Mouse (Mus musculus) left cerebral cortex, postnatal 4 days (tissue): ENCODE data around the gene Ppfibp1. TPM values are rescaled to one million over a fixed set of nuclear protein-coding genes. Genes with fewer than 3 reads are reported as not detected.
A peak's percentile ranks its signal among the peaks of the same experiment; 100 is the strongest.
"Not testable (repeated sequence)": the region's sequence is repeated elsewhere in the genome, so short reads cannot be mapped to it uniquely, and the experiment has no call there.

Source experiments
- DNase-seq: peaks from one replicate; pipeline ENCODE4 v3.0.0-alpha.2; 2022
- intact Hi-C: fragments of 180-260 bp; cut with DNase I; formaldehyde crosslinking; loops from one replicate; pipeline ENCODE4 v1.15.1; 2025
- total RNA-seq, 2 experiments: library from RNA; stranded (reverse); gene quantifications; 2 replicates each; pipeline ENCODE4 v1.2.3; 2021

The Ppfibp1 gene
- 100 to 1,000 TPM; 106 to 114 TPM for total RNA-seq

- intact Hi-C loops: no loop called here
Measured at GRCm38 (mm10) chr6:146887958-146888659, at the start of gene Ppfibp1. Gene Ppfibp1, plus strand, starts transcription at chr6:146888487.

DNA sequence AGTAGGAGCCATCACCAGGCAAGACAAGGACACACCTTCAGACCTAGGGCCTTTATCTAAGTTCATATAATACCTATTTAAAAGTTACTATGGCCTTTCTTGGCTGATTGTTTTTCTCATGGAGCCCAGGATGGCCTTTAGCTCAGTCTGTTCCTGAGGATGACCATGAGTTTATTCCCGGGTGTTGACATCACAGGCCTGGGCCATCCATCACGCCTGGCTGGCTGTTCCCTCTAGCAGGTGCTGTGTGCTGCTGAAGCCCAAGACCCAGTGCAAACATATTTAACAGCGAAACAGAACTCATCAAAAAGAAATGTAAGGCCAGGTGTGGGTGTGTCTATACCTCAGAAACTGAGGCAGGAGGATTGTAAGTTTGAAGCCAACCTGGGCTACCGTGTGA lies 49.4 kb upstream of the Ppfibp1 start:
- intact Hi-C loops: loop anchor here (10.0 kb wide), 2 partner anchors 126 to 156 kb away; no protein-coding TSS in a partner anchor
- no peak for DNase-seq

More at GRCm38 (mm10) chr6:146887958-146888659, at the start of gene Ppfibp1:
- DNase-seq: peak; percentile 89

DNA sequence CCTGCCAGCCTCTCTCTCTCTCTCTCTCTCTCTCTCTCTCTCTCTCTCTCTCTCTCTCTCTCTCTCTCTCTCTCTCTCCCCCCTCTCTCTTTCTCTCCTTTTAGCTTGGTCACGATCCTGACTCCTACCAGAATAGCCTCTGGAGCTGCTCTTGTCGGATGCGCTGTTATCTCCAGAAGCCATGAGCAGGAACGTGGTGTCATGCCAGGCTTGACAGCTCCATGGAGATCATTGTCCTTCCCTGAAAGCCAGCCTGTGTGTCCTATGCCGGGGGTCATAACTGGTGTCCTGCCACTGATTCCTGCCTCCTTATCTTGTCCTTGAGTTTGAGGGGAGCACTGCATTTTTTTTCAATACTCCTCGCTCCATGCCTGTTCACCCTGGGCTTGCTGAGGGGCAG lies 43.4 kb upstream of the Ppfibp1 start:
- intact Hi-C loops: no loop called here
- DNase-seq: no peak

DNA sequence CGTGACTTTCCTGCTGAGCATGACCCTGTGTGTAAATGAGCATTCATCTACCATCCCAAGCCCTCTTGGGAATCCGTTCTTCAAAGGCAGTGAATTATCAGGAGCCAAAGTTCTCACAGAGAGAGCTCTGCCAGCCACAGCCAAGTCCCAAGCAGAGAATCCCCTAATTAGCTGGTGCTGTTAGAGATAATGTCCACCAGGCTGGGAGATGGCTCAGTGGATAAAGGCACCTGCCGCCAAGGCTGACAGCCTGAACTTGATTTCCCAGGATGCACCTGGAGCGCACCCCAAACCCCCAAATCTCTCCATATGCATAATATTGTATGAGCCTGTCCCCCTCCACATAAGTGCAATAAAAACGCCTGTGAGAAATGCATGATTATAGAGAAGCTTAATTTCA lies 42.9 kb upstream of the Ppfibp1 start:
- intact Hi-C loops: no loop called here
- no peak for DNase-seq

DNA sequence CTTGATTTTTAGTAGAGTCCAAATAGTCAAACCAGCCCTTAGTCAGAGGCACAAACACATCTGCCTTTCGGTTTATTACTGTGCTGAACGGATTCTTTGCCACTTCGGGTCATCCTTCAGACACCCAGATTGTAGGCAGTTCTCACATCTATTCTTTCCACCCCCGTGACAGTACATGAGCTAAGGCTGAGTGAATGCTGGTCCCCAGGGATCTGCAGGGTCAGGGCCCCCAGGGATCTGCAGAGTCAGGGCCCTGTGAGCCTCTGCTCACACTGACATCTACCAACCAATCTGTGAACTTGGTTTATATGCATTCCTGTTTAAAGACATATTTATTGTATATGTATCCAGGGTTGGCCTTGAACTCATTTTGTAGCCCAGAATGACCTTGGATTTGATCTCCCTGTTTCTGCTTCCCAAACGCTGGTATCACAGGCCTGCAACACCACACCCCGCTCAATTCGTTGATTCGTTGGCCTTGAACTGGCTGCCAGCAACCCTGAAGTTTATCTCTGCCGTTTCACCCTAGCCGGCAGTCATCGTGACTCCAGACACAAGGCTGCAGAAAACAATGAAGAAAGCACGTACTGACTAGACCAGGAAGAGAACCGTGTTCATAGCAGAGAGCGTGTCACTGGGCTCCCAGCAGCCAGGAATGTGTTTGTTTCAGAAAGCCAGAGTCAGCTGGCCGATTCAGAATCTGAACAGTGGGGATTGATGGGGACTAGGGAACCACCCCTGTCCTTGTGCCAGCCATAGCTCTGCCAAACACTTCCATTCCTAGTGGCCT lies 42.1 kb upstream of the Ppfibp1 start:
- intact Hi-C loops: no loop called here
- no peak for DNase-seq

- DNase-seq: no peak
- intact Hi-C loops: no loop called here
Measured at GRCm38 (mm10) chr6:146847402-146847801, 40.9 kb upstream of the Ppfibp1 start.

GRCm38 (mm10) chr6:146848281-146848680 lies 40.0 kb upstream of the Ppfibp1 start:
- no peak for DNase-seq
- intact Hi-C loops: no loop called here

DNA sequence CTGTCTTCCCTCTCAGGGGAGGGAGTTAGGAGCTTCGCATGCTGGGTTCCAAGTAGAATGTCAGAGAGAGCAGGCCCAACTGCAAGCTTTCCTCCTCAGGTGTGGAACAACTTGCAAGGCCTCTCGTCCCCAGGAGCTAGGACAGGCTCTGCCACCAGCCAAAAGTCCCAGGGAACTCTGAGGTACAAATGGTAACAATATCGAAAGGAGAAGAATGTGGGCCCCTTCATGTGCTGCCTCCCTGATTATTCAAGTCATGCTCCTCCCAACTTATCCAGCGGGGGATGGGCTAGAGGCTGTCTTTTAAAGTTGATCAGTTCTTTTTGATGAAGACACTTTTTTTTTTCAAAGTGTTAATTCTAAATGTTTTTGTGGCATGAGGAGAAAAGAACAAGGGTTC lies 38.2 kb upstream of the Ppfibp1 start, which contains the start of gene Smco2:
Gene Smco2 (plus strand): TSS at position 55 of the 400 bp plus-strand sequence.
- intact Hi-C loops: no loop called here
- DNase-seq: no peak

GRCm38 (mm10) chr6:146851916-146852315 lies 36.4 kb upstream of the Ppfibp1 start:
- intact Hi-C loops: no loop called here
- DNase-seq: no peak

GRCm38 (mm10) chr6:146852739-146853138 lies 35.5 kb upstream of the Ppfibp1 start:
- no peak for DNase-seq
- intact Hi-C loops: no loop called here

- DNase-seq: no peak
- intact Hi-C loops: no loop called here
Measured at GRCm38 (mm10) chr6:146855185-146855584, 33.1 kb upstream of the Ppfibp1 start.

GRCm38 (mm10) chr6:146857386-146857785 lies 30.9 kb upstream of the Ppfibp1 start:
- no peak for DNase-seq
- intact Hi-C loops: no loop called here

- no peak for DNase-seq
- intact Hi-C loops: no loop called here
Measured at GRCm38 (mm10) chr6:146863154-146863553, 25.1 kb upstream of the Ppfibp1 start.

DNA sequence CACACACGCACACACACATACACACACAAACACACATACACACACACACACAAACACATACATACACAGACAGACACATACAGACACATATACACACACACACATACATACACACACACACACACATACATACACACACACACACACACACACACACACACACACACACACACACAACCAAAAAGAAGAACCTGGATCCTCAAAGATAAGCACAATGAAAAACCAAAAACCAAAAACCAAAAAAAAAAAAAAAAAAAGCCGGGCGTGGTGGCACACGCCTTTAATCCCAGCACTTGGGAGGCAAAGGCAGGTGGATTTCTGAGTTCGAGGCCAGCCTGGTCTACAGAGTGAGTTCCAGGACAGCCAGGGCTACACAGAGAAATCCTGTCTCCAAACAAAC lies 23.9 kb upstream of the Ppfibp1 start:
- DNase-seq, intact Hi-C loops: not testable (repeated sequence)

DNA sequence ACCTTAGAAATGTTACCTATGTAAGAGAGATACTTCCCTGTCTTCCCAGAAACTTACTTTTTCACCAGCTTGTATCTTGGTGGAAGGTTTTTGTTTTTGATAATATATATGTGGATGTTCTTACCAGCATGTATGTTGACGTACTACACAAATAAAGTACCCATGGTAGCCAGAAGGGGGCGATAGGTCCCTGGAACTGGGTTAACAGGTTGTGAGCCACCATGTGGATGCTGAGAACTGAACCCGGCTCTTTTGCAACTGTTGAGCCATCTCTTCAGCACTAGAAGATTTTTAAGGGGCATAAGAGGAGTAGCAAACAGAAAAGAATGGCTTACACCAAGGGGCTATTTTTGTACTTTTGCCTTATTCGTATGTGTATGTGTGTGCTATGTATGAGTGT lies 22.6 kb upstream of the Ppfibp1 start:
- no peak for DNase-seq
- intact Hi-C loops: no loop called here

DNA sequence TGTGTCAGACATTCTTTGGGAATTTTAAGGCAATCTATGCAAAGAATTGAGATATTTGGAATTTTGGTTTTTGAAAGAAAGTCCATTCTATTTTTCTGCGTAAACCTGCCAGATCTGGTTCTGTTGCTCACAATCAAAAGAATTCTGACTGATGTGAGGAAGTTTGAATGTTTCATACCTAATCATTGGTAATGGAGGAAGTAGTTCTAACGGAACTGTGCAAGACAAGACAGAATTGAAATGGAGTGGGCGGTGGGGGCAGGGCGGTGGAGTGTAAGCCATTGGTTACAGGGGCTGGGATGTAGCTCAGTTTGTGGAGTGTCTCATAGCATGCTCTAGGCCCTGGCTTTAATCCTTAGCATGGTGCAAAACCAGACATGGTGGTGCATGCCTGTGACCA lies 16.3 kb upstream of the Ppfibp1 start:
- DNase-seq: no peak
- intact Hi-C loops: no loop called here

DNA sequence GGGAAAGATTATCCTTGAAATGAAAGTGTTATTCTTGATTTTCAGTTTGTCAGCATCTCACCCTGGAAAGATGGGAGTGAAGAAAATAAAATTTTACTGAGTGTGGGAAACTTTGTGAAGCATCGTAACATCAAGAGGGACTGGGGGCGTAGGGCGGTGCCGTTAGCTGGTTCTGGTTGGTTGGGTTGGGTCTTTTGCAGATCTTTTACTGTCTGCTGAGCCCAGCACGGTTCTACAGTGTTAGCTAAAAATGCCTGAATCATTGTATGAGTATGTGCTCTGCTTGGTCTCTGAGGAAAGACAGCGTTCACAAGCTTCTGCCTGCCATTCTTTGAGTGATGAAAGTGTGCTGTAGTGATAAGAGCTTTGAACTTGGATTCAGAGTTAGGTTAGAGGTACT lies 13.9 kb upstream of the Ppfibp1 start:
- intact Hi-C loops: no loop called here
- no peak for DNase-seq

- intact Hi-C loops: no loop called here
- no peak for DNase-seq
Measured at GRCm38 (mm10) chr6:146876820-146877219, 11.5 kb upstream of the Ppfibp1 start.

GRCm38 (mm10) chr6:146877425-146878045 lies 10.8 kb upstream of the Ppfibp1 start:
- intact Hi-C loops: no loop called here

GRCm38 (mm10) chr6:146878926-146879325 lies 9.4 kb upstream of the Ppfibp1 start:
- DNase-seq: no peak
- intact Hi-C loops: no loop called here

More at GRCm38 (mm10) chr6:146877425-146878045, 10.8 kb upstream of the Ppfibp1 start:
- no peak for DNase-seq

GRCm38 (mm10) chr6:146879856-146880255 lies 8.4 kb upstream of the Ppfibp1 start:
- intact Hi-C loops: no loop called here
- no peak for DNase-seq
